Mouse (Mus musculus) stomach, embryonic 14.5 days (tissue): ENCODE data around the gene Shmt1. TPM values are rescaled to one million over a fixed set of nuclear protein-coding genes. Genes with fewer than 3 reads are reported as not detected.
A peak's percentile ranks its signal among the peaks of the same experiment; 100 is the strongest.

Experiments used
- ATAC-seq: fragments of 200-750 bp; cut with Nextera tagmentation; 2 replicates; pipeline ENCODE4 v1.8.0; 2017; ENCODE audit warnings: low read depth, moderate TSS enrichment; ENCODE audit not compliant: insufficient number of reproducible peaks, insufficient read depth, low FRiP score
- H3K27ac ChIP-seq: fragments of 300-500 bp; sonication (generic); 2 replicates; pipeline ENCODE4 v1.5.1; 2014; ENCODE audit warnings: mild to moderate bottlenecking, low read length, moderate library complexity, mixed read lengths
- H3K27me3 ChIP-seq: fragments of 300-500 bp; sonication (generic); 2 replicates; pipeline ENCODE4 v1.6.1; 2014; ENCODE audit warnings: low read length, control low read depth, mixed read lengths; ENCODE audit not compliant: control insufficient read depth, insufficient read depth
- H3K36me3 ChIP-seq: fragments of 300-500 bp; sonication (generic); 2 replicates; pipeline ENCODE4 v1.6.1; 2014; ENCODE audit warnings: mild to moderate bottlenecking, control low read depth, low read length, moderate library complexity, mixed read lengths; ENCODE audit not compliant: control insufficient read depth, insufficient read depth
- H3K4me1 ChIP-seq: fragments of 300-500 bp; sonication (generic); 2 replicates; pipeline ENCODE4 v1.6.1; 2014; ENCODE audit warnings: low read length, control low read depth, mixed read lengths; ENCODE audit not compliant: control insufficient read depth, insufficient read depth
- H3K4me2 ChIP-seq: fragments of 300-500 bp; sonication (generic); replicated peaks from 2 replicates; pipeline ENCODE4 v1.6.1; 2014; ENCODE audit warnings: low read depth, low read length, control low read depth
- H3K4me3 ChIP-seq: fragments of 300-500 bp; sonication (generic); 2 replicates; pipeline ENCODE4 v1.5.1; 2014; ENCODE audit warnings: low read depth, low read length, control low read depth
- H3K9ac ChIP-seq: fragments of 300-500 bp; sonication (generic); replicated peaks from 2 replicates; pipeline ENCODE4 v1.6.1; 2014; ENCODE audit warnings: low read depth, mild to moderate bottlenecking, control low read depth, low read length, moderate library complexity, mixed read lengths
- H3K9me3 ChIP-seq: fragments of 300-500 bp; sonication (generic); 2 replicates; pipeline ENCODE4 v1.6.1; 2016; ENCODE audit warnings: low read depth, low read length, control low read depth; ENCODE audit not compliant: control insufficient read depth
- WGBS: fragments of 180-500 bp; shearing (Covaris S2); extraction: QIAGEN DNeasy Blood & Tissue Kit; methylation state at CpG from one replicate; pipeline ENCODE4 v1.1.7; 2014; 5-methylcytosine and 5-hydroxymethylcytosine counted together
- polyA plus RNA-seq: library from polyadenylated mRNA; unstranded; fragments of >200 nt; fragmentation: Nextera tagmentation; extraction: Ambion mirVana; gene quantifications from 2 replicates; pipeline ENCODE4 v1.2.1, GENCODE M21; 2014

Gene Shmt1
- polyA plus RNA-seq, 1 experiment from 2014 or later, result 66.8 TPM

DNA sequence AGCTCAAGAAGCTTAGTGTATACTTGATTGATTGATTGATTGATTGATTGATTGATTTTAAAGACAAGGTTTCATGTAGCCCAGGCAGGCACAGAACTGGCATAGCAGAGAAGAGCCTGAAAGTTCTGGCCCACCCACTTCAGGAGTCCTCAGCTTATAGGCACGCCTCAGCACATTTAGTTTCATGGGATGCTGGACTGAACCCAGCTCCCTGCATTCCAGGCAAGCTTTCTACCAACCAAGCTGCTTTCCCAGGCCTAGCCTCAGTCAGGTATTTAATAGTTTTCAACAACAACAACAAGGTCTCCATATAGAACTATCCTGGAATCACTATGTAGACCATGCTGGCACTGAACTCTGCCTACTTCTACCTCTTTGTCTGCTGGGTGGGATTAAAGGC lies 2.0 kb downstream of the Shmt1 start:
- peak overlapping the region; percentile 44 for H3K4me3 ChIP-seq
- no peaks in the 10 kb centered on the region for H3K9me3 ChIP-seq
- WGBS, result 43% methylated on average over 1 of the region's 1 CpGs
- H3K4me2 ChIP-seq, result peak overlapping the region; percentile 72
- H3K27me3 ChIP-seq, result no peaks in the 10 kb centered on the region
- H3K9ac ChIP-seq, result no peak overlapping the region
- no peaks in the 10 kb centered on the region for H3K36me3 ChIP-seq
- no peak for ATAC-seq
- peaks cover 20% of the 10 kb centered on the region; the same call in 1 of the 2 replicates for H3K4me1 ChIP-seq
- H3K27ac ChIP-seq, result no peak overlapping the region

DNA sequence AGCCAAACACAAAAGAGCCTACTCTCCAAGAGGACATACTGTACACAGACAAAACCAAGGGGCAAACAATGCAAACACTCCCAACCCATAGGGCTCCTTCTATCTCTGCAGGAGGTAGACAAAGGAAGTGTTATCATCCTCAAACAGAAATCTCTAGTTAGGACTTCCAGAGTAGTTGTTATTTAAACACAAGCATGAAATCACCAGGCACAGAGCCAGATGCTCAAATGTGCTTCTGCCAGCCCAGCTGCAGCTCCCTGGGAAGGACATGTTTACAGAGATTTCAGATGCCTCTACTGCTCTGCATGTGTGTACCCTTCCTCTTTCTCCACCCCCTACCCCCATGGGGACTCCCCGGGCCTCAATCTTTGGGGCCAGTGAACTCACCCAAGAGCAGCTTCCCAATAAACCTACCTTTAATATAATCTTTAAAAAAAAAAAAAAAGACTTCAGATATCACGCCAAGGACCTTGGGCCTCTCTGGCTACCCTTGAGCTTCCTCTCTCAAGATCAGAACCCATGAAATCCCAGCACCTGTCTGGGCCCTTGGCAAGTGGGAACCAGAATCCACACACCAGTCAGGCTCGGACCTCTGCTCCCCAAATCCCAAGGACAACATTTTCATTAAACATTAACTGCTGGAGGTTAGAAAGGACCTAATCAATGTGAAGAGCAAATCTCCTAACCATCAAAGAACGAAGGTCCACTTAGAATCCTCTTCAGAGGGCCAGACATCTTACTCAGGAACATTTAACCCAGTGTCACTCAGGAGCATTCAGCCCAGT lies 3.0 kb downstream of the Shmt1 start:
- no peak for ATAC-seq
- Histone ChIP-seq H3K27ac (no peak overlapping the region), H3K36me3 (no peaks in the 10 kb centered on the region), H3K9ac (no peak overlapping the region), H3K9me3 (no peaks in the 10 kb centered on the region), H3K4me2 (peak overlapping the region; percentile 24; the same call in 1 of the 2 replicates), H3K27me3 (no peaks in the 10 kb centered on the region), H3K4me1 (peaks cover 20% of the 10 kb centered on the region; the same call in 1 of the 2 replicates), H3K4me3 (no peak overlapping the region)
- WGBS, result 50% methylated on average over 4 of the region's 4 CpGs

DNA sequence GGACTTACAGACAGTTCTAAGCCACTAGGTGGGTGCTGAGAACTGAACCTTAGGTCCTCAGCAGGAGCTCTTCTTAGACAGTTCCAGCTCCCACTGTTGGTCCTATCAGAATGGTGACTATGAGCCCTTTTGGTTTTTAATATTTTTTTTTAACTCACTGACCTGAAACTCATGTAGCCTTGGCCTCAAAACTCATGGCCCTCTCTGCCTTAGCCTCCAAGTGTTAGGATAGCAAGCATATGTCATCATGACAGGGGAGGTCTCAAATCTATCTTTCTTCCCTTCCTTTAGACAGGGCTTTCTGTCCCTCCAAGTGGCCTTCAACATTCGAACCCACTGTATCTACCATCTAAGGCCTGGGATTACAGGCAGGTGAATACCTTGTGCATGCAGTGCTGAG lies 10.6 kb downstream of the Shmt1 start:
- H3K9ac ChIP-seq, result no peak overlapping the region
- H3K4me2 ChIP-seq, result no peak overlapping the region
- 91% methylated on average over 1 of the region's 1 CpGs for WGBS
- H3K4me3 ChIP-seq, result no peak overlapping the region
- H3K4me1 ChIP-seq, result no peaks in the 10 kb centered on the region
- H3K27me3 ChIP-seq, result no peaks in the 10 kb centered on the region
- no peaks in the 10 kb centered on the region for H3K9me3 ChIP-seq
- peaks cover 19% of the 10 kb centered on the region for H3K36me3 ChIP-seq
- no peak overlapping the region for H3K27ac ChIP-seq
- no peak for ATAC-seq

DNA sequence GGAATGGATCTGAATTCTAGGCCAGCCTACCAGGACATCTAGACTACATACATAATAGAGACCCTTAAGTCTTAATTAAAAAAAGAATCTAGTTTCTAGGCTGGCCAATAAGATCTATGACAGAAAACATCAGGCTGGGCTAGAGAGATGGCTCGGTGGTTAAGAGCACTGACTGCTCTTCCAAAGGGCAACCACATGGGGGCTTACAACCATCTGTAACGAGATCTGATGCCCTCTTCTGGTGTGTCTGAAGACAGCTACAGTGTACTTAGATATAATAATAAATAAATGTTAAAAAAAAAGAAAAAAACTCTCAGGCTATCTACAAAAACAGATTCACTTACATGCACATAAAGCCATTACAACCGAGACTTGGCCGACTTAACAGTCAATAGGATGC lies 11.5 kb downstream of the Shmt1 start:
- no peak overlapping the region for H3K4me3 ChIP-seq
- H3K27me3 ChIP-seq, result no peaks in the 10 kb centered on the region
- no peak for ATAC-seq
- H3K9ac ChIP-seq, result no peak overlapping the region
- no peaks in the 10 kb centered on the region for H3K9me3 ChIP-seq
- 89% methylated on average over 4 of the region's 4 CpGs for WGBS
- no peak overlapping the region for H3K4me2 ChIP-seq
- peaks cover 21% of the 10 kb centered on the region for H3K36me3 ChIP-seq
- H3K4me1 ChIP-seq, result no peaks in the 10 kb centered on the region
- no peak overlapping the region for H3K27ac ChIP-seq

DNA sequence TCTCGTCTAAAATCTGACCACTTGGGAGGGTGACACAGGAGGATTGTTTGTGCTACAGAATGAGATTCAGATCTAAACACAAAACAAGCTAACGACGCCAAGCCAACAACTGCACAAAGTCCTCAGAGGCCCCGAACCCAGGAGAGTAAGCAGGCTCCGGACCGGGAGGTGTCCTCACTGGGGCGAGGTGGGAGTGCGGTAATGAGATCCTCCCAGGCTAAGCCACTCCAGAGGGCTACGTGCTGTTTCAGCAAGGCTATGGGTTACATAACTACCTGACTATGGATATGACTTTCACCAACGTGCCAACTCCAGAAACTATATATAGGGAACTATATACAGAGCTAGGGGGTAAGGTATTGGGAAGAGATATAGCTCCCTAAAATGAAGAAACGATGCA lies 15.2 kb downstream of the Shmt1 start:
- Histone ChIP-seq H3K4me3 (no peak overlapping the region), H3K27ac (no peak overlapping the region), H3K4me2 (no peak overlapping the region), H3K9ac (no peak overlapping the region), H3K27me3 (no peaks in the 10 kb centered on the region), H3K36me3 (peaks cover 37% of the 10 kb centered on the region), H3K4me1 (no peaks in the 10 kb centered on the region), H3K9me3 (no peaks in the 10 kb centered on the region)
- no peak for ATAC-seq
- 90% methylated on average over 11 of the region's 11 CpGs for WGBS

DNA sequence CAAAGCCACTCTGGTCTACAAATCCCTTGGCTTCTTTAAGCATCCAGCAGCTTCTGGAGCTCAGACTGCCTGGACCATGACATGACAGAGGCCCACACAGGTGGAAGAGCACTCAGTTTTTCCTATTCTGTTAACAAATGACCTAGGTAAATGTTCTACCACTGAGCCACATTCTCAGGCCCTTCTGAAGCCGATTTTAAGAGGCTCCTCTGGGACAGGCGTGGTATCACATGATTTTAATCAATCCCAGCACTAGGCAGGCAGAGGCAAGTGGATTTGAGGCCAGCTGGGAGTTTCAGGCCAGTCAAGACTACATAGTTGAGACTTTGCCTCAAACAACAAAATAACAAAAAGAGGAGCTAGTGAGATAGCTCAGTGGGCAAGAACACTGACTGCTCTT lies 21.0 kb downstream of the Shmt1 start:
- peaks cover 61% of the 10 kb centered on the region for H3K36me3 ChIP-seq
- no peak overlapping the region for H3K27ac ChIP-seq
- H3K4me1 ChIP-seq, result no peaks in the 10 kb centered on the region
- no peaks in the 10 kb centered on the region for H3K27me3 ChIP-seq
- H3K9ac ChIP-seq, result no peak overlapping the region
- no peak overlapping the region for H3K4me3 ChIP-seq
- WGBS, result 77% methylated on average over 2 of the region's 2 CpGs
- H3K4me2 ChIP-seq, result no peak overlapping the region
- no peak for ATAC-seq
- no peaks in the 10 kb centered on the region for H3K9me3 ChIP-seq

GRCm38 (mm10) chr11:60787595-60787994 lies 23.9 kb downstream of the Shmt1 start:
- H3K36me3 ChIP-seq, result peaks cover 64% of the 10 kb centered on the region
- no peaks in the 10 kb centered on the region; the same call in 1 of the 2 replicates for H3K4me1 ChIP-seq
- no peak for ATAC-seq
- no peaks in the 10 kb centered on the region for H3K27me3 ChIP-seq
- H3K9ac ChIP-seq, result no peak overlapping the region
- H3K9me3 ChIP-seq, result no peaks in the 10 kb centered on the region
- no peak overlapping the region for H3K4me2 ChIP-seq
- 75% methylated on average over 1 of the region's 1 CpGs for WGBS
- no peak overlapping the region for H3K27ac ChIP-seq
- no peak overlapping the region for H3K4me3 ChIP-seq

DNA sequence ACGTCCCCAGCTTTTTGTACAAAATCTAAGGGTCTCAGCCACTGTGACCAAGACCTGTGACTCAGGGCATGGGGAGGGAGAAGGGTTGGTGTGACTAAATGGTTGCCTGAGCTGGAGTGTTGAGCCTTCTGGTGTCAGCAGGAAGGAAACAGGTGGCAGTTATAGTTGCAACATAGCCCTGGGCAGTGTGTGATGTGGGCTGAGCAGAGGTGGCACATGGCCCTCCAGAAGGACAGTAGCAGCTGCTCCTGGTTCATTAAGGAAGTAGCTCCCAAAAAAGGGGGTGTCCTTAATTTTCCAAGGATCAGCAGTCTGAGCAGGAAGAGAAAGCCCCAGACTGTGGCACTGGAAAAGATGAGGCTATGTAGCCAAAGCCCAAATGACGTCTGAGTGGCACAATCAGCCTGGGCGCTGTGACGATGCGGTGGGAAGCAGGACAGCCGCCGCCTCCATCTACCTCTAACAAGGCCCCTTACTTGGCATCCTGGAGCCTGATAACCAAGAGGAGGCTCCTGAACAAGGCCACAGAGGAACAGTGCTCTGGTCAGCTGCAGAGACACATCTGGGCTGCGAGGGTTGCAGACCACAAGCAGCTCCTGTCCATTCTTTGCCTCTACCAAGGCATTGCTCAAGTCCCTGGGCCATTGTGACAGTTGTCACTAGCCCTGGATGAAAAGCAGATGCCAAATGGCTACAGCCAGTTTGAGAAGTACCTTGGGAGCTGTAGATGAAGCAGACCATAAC lies 27.2 kb downstream of the Shmt1 start:
- Histone ChIP-seq H3K4me3 (no peak overlapping the region), H3K36me3 (peaks cover 52% of the 10 kb centered on the region), H3K4me1 (peaks cover 31% of the 10 kb centered on the region), H3K4me2 (no peak overlapping the region), H3K9ac (no peak overlapping the region), H3K27me3 (no peaks in the 10 kb centered on the region), H3K27ac (no peak overlapping the region), H3K9me3 (no peaks in the 10 kb centered on the region)
- WGBS, result 91% methylated on average over 8 of the region's 8 CpGs
- no peak for ATAC-seq
